Mouse (Mus musculus): Measurements from ENCODE around the gene Abcc4. TPM values are rescaled to one million over a fixed set of nuclear protein-coding genes. Genes with fewer than 3 reads are reported as not detected.

Gene Abcc4
- polyA plus RNA-seq, 1 experiment from 2014 or later = 1.8 TPM

GRCm38 (mm10) chr14:118730631-118731030, 24.6 kb upstream of the Abcc4 start:
- Histone ChIP-seq H3K4me2 (no peak overlapping the region), H3K4me3 (replicated peaks) (no peak overlapping the region), H3K9me3 (replicated peaks) (no peaks in the 10 kb centered on the region), H3K9ac (no peak overlapping the region), H3K4me1 (replicated peaks) (no peaks in the 10 kb centered on the region), H3K27me3 (no peaks in the 10 kb centered on the region; the same call in 1 of the 2 replicates), H3K36me3 (replicated peaks) (no peaks in the 10 kb centered on the region), H3K27ac (replicated peaks) (no peak overlapping the region)
- 34% methylated on average over 5 of the region's 5 CpGs for WGBS (ENCODE audit: insufficient replicate concordance)
- ATAC-seq (ENCODE audit: insufficient read depth) = no peak

- H3K4me2 ChIP-seq = no peak overlapping the region
- H3K9me3 ChIP-seq (replicated peaks) = no peaks in the 10 kb centered on the region
- no peak overlapping the region for H3K9ac ChIP-seq
- no peak overlapping the region for H3K27ac ChIP-seq (replicated peaks)
- no peaks in the 10 kb centered on the region for H3K36me3 ChIP-seq (replicated peaks)
- 51% methylated on average over 5 of the region's 5 CpGs for WGBS (ENCODE audit: insufficient replicate concordance)
- no peak overlapping the region for H3K4me3 ChIP-seq (replicated peaks)
- ATAC-seq (ENCODE audit: insufficient read depth) = no peak
- H3K27me3 ChIP-seq = no peaks in the 10 kb centered on the region
- no peaks in the 10 kb centered on the region for H3K4me1 ChIP-seq (replicated peaks)
Measured at GRCm38 (mm10) chr14:118725467-118725866, 19.4 kb upstream of the Abcc4 start.

- H3K4me1 ChIP-seq (replicated peaks) = no peaks in the 10 kb centered on the region
- H3K36me3 ChIP-seq (replicated peaks) = no peaks in the 10 kb centered on the region
- no peaks in the 10 kb centered on the region for H3K9me3 ChIP-seq (replicated peaks)
- H3K9ac ChIP-seq = no peak overlapping the region
- H3K4me2 ChIP-seq = no peak overlapping the region
- H3K27ac ChIP-seq (replicated peaks) = no peak overlapping the region
- no peak overlapping the region for H3K4me3 ChIP-seq (replicated peaks)
- 0 out of 2 replicates have a peak, but pooled peaks cover 5% of the 10 kb centered on the region for H3K27me3 ChIP-seq
- WGBS (ENCODE audit: insufficient replicate concordance) = 54% methylated on average over 11 of the region's 11 CpGs
- no peak for ATAC-seq (ENCODE audit: insufficient read depth)
Measured at GRCm38 (mm10) chr14:118723920-118724693, 18.1 kb upstream of the Abcc4 start.

GRCm38 (mm10) chr14:118719566-118720174, 13.7 kb upstream of the Abcc4 start:
- 65% methylated on average over 10 of the region's 10 CpGs for WGBS (ENCODE audit: insufficient replicate concordance)
- no peak for ATAC-seq (ENCODE audit: insufficient read depth)
- H3K4me3 ChIP-seq (replicated peaks) = no peak overlapping the region
- no peak overlapping the region for H3K27ac ChIP-seq (replicated peaks)
- no peak overlapping the region for H3K4me2 ChIP-seq
- H3K27me3 ChIP-seq = peaks cover 23% of the 10 kb centered on the region
- H3K36me3 ChIP-seq (replicated peaks) = no peaks in the 10 kb centered on the region
- no peaks in the 10 kb centered on the region for H3K4me1 ChIP-seq (replicated peaks)
- no peak overlapping the region for H3K9ac ChIP-seq
- H3K9me3 ChIP-seq (replicated peaks) = no peaks in the 10 kb centered on the region

- 54% methylated on average over 7 of the region's 7 CpGs for WGBS (ENCODE audit: insufficient replicate concordance)
- Histone ChIP-seq H3K9ac (no peak overlapping the region), H3K4me2 (no peak overlapping the region), H3K4me1 (replicated peaks) (peaks cover 2% of the 10 kb centered on the region; the same call in 1 of the 2 replicates), H3K9me3 (replicated peaks) (no peaks in the 10 kb centered on the region), H3K36me3 (replicated peaks) (no peaks in the 10 kb centered on the region), H3K4me3 (replicated peaks) (no peak overlapping the region), H3K27ac (replicated peaks) (no peak overlapping the region), H3K27me3 (peaks cover 34% of the 10 kb centered on the region)
- ATAC-seq (ENCODE audit: insufficient read depth) = no peak
Measured at GRCm38 (mm10) chr14:118718576-118718975, 12.6 kb upstream of the Abcc4 start.

GRCm38 (mm10) chr14:118716372-118717312, 10.6 kb upstream of the Abcc4 start:
- Histone ChIP-seq H3K4me1 (replicated peaks) (peaks cover 6% of the 10 kb centered on the region; the same call in 1 of the 2 replicates), H3K27ac (replicated peaks) (no peak overlapping the region), H3K9me3 (replicated peaks) (no peaks in the 10 kb centered on the region), H3K9ac (no peak overlapping the region), H3K27me3 (peaks cover 44% of the 10 kb centered on the region), H3K36me3 (replicated peaks) (no peaks in the 10 kb centered on the region), H3K4me3 (replicated peaks) (no peak overlapping the region), H3K4me2 (no peak overlapping the region)
- ATAC-seq (ENCODE audit: insufficient read depth) = no peak
- WGBS (ENCODE audit: insufficient replicate concordance) = 67% methylated on average over 16 of the region's 16 CpGs

- H3K4me2 ChIP-seq = no peak overlapping the region
- no peak overlapping the region for H3K4me3 ChIP-seq (replicated peaks)
- H3K27ac ChIP-seq (replicated peaks) = no peak overlapping the region
- peaks cover 44% of the 10 kb centered on the region for H3K27me3 ChIP-seq
- 68% methylated on average over 6 of the region's 6 CpGs for WGBS (ENCODE audit: insufficient replicate concordance)
- no peak for ATAC-seq (ENCODE audit: insufficient read depth)
- H3K9me3 ChIP-seq (replicated peaks) = no peaks in the 10 kb centered on the region
- H3K36me3 ChIP-seq (replicated peaks) = no peaks in the 10 kb centered on the region
- no peak overlapping the region for H3K9ac ChIP-seq
- H3K4me1 ChIP-seq (replicated peaks) = peaks cover 15% of the 10 kb centered on the region
Measured at GRCm38 (mm10) chr14:118714720-118715119, 8.7 kb upstream of the Abcc4 start.

- 76% methylated on average over 2 of the region's 2 CpGs for WGBS (ENCODE audit: insufficient replicate concordance)
- H3K4me1 ChIP-seq (replicated peaks) = peaks cover 19% of the 10 kb centered on the region
- no peak overlapping the region for H3K27ac ChIP-seq (replicated peaks)
- no peaks in the 10 kb centered on the region for H3K9me3 ChIP-seq (replicated peaks)
- peaks cover 43% of the 10 kb centered on the region for H3K27me3 ChIP-seq
- H3K4me2 ChIP-seq = no peak overlapping the region
- ATAC-seq (ENCODE audit: insufficient read depth) = no peak
- no peaks in the 10 kb centered on the region for H3K36me3 ChIP-seq (replicated peaks)
- no peak overlapping the region for H3K4me3 ChIP-seq (replicated peaks)
- H3K9ac ChIP-seq = no peak overlapping the region
Measured at GRCm38 (mm10) chr14:118714320-118714719, 8.3 kb upstream of the Abcc4 start.

GRCm38 (mm10) chr14:118713869-118714268, 7.8 kb upstream of the Abcc4 start:
- Histone ChIP-seq H3K27me3 (peaks cover 40% of the 10 kb centered on the region), H3K9ac (no peak overlapping the region), H3K9me3 (replicated peaks) (no peaks in the 10 kb centered on the region), H3K27ac (replicated peaks) (no peak overlapping the region), H3K36me3 (replicated peaks) (no peaks in the 10 kb centered on the region), H3K4me2 (peak overlapping the region; percentile 60), H3K4me3 (replicated peaks) (no peak overlapping the region), H3K4me1 (replicated peaks) (peaks cover 21% of the 10 kb centered on the region)
- ATAC-seq (ENCODE audit: insufficient read depth) = no peak
- 27% methylated on average over 8 of the region's 8 CpGs for WGBS (ENCODE audit: insufficient replicate concordance)

GRCm38 (mm10) chr14:118713408-118713807, 7.4 kb upstream of the Abcc4 start:
- no peak overlapping the region; the same call in 1 of the 2 replicates for H3K9ac ChIP-seq
- peaks cover 21% of the 10 kb centered on the region for H3K4me1 ChIP-seq (replicated peaks)
- no peak for ATAC-seq (ENCODE audit: insufficient read depth)
- WGBS (ENCODE audit: insufficient replicate concordance) = 5% methylated on average over 18 of the region's 18 CpGs
- no peak overlapping the region for H3K27ac ChIP-seq (replicated peaks)
- H3K4me3 ChIP-seq (replicated peaks) = peak overlapping the region; percentile 30
- peaks cover 35% of the 10 kb centered on the region for H3K27me3 ChIP-seq
- H3K4me2 ChIP-seq = peak overlapping the region; percentile 60
- no peaks in the 10 kb centered on the region for H3K36me3 ChIP-seq (replicated peaks)
- H3K9me3 ChIP-seq (replicated peaks) = no peaks in the 10 kb centered on the region

- Histone ChIP-seq H3K27ac (replicated peaks) (no peak overlapping the region), H3K9me3 (replicated peaks) (no peaks in the 10 kb centered on the region), H3K4me2 (peak overlapping the region; percentile 60), H3K27me3 (peaks cover 30% of the 10 kb centered on the region), H3K9ac (no peak overlapping the region), H3K4me3 (replicated peaks) (no peak overlapping the region), H3K36me3 (replicated peaks) (no peaks in the 10 kb centered on the region), H3K4me1 (replicated peaks) (peaks cover 21% of the 10 kb centered on the region)
- WGBS (ENCODE audit: insufficient replicate concordance) = 56% methylated on average over 5 of the region's 5 CpGs
- no peak for ATAC-seq (ENCODE audit: insufficient read depth)
Measured at GRCm38 (mm10) chr14:118712889-118713288, 6.9 kb upstream of the Abcc4 start.

Measured in liver, embryonic 15.5 days (tissue).